Mouse (Mus musculus): ENCODE data around the gene Defb35.
"Not testable (repeated sequence)": the region's sequence is repeated elsewhere in the genome, so short reads cannot be mapped to it uniquely, and the experiment has no call there.

Gene Defb35

GRCm38 (mm10) chr8:21938052-21938451 is at the start of gene Defb35:
Defb35 (plus strand) TSS chr8:21938352.
- not testable (repeated sequence) for DNase-seq (ENCODE audit: low spot score in 2 of 2)

- not testable (repeated sequence) for DNase-seq (ENCODE audit: low spot score in 2 of 2)
These were observed 31.9 kb upstream of the Defb35 start, which contains the start of gene Defb11 for GRCm38 (mm10) chr8:21906290-21906689. Defb11 (minus strand) TSS chr8:21906412.

- no peak for DNase-seq (ENCODE audit: low spot score in 2 of 2)
These were observed 26.2 kb upstream of the Defb35 start for GRCm38 (mm10) chr8:21911931-21912330.

- DNase-seq (ENCODE audit: low spot score in 2 of 2) = no peak
These were observed 25.6 kb upstream of the Defb35 start for GRCm38 (mm10) chr8:21912554-21912953.

GRCm38 (mm10) chr8:21915625-21916024 is 22.5 kb upstream of the Defb35 start:
- DNase-seq (ENCODE audit: low spot score in 2 of 2) = no peak

- not testable (repeated sequence) for DNase-seq (ENCODE audit: low spot score in 2 of 2)
These were observed 7.4 kb upstream of the Defb35 start for GRCm38 (mm10) chr8:21930754-21931153.

- no peak for DNase-seq (ENCODE audit: low spot score in 2 of 2)
These were observed 5.5 kb upstream of the Defb35 start, which contains the start of gene Defb15 for GRCm38 (mm10) chr8:21932610-21933009. Defb15 (minus strand) TSS chr8:21932710.

- DNase-seq (ENCODE audit: low spot score in 2 of 2) = no peak
These were observed 8.3 kb downstream of the Defb35 start, which contains the start of gene Defb13 for GRCm38 (mm10) chr8:21946462-21946861. Defb13 (plus strand) TSS chr8:21946762.

GRCm38 (mm10) chr8:21947311-21948017 is 9.3 kb downstream of the Defb35 start:
- DNase-seq (ENCODE audit: low spot score in 2 of 2) = no peak

GRCm38 (mm10) chr8:21955321-21955720 is 17.2 kb downstream of the Defb35 start:
- peak; percentile 15 to 43 for DNase-seq (ENCODE audit: low spot score in 2 of 2)

- DNase-seq (ENCODE audit: low spot score in 2 of 2) = no peak
These were observed 18.2 kb downstream of the Defb35 start for GRCm38 (mm10) chr8:21956336-21956735.

GRCm38 (mm10) chr8:21958414-21958813 is 20.3 kb downstream of the Defb35 start, which contains the start of gene Fam90a1a:
Fam90a1a (plus strand) TSS chr8:21958714.
- DNase-seq (ENCODE audit: low spot score in 2 of 2) = no peak

GRCm38 (mm10) chr8:21966646-21967045 is 28.5 kb downstream of the Defb35 start:
- DNase-seq (ENCODE audit: low spot score in 2 of 2) = no peak

GRCm38 (mm10) chr8:21969475-21969874 is 31.3 kb downstream of the Defb35 start, which contains the start of gene Ccdc70:
Ccdc70 (plus strand) TSS chr8:21969775.
- no peak for DNase-seq (ENCODE audit: low spot score in 2 of 2)

GRCm38 (mm10) chr8:21978193-21978592 is 40.0 kb downstream of the Defb35 start:
- DNase-seq (ENCODE audit: low spot score in 2 of 2) = no peak

GRCm38 (mm10) chr8:21981664-21982337 is 43.6 kb downstream of the Defb35 start:
- DNase-seq (ENCODE audit: low spot score in 2 of 2) = no peak

Data from urinary bladder, postnatal 36 days (tissue).